Mouse (Mus musculus) heart, postnatal 4 days (tissue): ENCODE measurements at regions not wholly inside any gene's neighbourhood (a gene's known extent, or its start where the extent isn't known, plus 50 kb on each side); places are given as distances from the start of the nearest gene placed in this dataset.
A peak's percentile ranks its signal among the peaks of the same experiment; 100 is the strongest.

Experiments
- DNase-seq: peaks from one replicate; pipeline ENCODE4 v3.0.0; 2021

DNA sequence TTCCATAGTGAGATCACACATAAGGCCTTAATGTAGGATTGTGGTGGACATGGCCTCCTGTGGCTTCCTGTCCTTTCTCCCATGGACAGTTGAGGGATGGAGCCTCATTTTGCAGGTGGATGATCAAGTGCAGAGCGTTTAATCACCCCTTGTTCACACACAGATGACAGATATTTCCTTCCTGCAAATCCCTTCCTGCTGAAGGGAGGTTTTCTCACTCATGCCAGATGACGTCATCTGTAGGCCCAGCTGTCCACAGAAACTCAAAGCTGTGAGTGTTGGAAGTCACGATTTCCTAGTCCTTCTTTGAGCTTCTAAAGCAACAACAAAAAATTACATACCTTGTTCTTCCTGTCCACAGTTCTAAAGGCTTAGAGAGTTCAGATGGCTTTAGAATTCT is 1935.3 kb upstream of the Lrrc6 start:
- no peak for DNase-seq

DNA sequence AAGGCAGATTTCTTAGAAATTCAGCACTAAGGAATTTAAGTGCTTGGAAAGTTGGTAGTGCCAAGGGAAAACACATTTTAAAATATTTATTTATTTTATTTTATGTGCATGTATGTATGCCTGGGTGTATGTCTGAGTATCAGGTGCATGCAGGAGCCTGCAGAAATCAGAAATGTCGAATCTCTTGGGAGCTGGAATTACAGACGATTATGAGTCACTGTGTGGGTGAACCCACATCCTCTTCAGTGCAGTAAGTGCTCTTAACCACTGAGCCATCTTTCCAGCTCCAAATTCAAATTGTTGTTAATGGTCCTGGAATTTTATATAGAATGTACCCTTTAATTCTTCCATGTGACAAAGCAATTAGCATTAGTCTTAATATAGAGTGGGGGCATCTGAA is 1930.5 kb upstream of the Lrrc6 start:
- DNase-seq: no peak

DNA sequence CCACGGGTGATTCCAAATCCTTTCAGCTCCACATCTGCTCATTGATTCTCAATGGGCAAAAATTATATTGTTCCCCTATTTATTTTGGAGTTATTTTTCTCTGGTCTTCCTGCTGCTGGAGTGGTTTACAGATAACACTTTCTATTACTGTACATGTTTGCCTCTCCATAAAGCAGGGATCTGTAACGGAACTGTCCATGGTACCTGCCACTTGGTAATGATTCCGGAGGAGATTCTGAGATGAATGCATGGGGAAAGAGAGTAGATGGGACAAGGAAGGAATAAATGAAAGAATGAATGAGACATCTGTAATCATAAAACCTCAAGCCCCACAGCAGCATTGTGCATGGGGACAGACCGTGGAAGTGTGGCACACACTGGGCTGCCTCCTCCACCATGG is 1929.8 kb upstream of the Lrrc6 start:
- DNase-seq: peak; percentile 55

DNA sequence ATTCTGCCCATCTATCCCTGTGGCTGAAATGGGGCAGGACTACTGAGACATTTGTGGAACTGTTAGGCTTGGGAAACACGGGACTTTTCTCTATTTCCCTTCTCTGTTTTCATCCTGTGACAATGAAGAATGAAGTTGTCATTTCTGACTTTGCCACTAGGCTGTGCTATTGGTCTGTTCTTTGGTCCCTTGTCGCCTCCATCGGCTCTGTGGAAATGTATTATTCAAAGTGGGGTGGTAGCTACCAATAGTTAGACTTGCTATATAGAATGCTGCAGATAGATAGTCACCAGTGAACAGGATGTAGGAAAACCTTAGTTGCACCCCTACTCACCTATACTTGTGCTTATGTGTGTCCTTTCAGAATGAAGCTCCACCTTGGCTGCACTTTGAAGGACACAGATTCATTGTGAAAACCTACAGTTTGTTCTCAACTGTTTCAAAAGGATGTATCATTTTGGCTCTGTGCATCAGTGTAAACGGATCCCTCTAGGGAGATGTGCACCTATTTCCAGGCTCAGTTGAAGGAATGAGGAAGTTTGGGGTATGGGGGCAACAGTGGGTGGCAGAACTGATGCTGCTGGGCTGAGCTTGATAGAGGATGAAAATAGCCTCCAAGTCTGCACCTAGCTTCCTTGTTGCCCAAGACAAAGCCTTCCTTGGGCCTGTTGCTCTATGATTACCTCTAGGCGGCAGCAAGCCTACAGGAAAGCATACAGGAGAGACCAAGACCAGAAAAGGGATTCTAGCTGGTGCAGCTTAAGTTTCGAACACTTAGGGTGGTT is 1927.9 kb upstream of the Lrrc6 start:
- DNase-seq: peak; percentile 70

DNA sequence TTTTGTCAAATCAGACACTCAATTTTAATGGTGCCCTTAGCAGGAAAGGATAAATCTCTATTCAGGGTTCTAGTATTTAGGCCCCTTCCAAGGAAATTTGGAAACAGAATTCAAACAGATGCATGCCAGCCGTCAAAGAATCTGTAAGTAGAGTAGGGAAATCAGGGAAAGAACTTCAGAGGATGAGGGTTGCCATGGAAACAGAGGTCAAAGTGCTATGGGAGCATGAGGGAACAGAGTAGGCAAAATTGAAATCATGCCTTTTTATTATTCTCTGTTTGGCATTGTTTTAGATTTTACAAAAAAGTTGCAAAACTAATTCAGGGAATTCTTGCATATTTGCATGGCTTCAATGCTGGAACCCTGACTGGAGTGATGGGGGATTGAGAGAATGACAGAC is 1916.4 kb upstream of the Lrrc6 start:
- DNase-seq: no peak

DNA sequence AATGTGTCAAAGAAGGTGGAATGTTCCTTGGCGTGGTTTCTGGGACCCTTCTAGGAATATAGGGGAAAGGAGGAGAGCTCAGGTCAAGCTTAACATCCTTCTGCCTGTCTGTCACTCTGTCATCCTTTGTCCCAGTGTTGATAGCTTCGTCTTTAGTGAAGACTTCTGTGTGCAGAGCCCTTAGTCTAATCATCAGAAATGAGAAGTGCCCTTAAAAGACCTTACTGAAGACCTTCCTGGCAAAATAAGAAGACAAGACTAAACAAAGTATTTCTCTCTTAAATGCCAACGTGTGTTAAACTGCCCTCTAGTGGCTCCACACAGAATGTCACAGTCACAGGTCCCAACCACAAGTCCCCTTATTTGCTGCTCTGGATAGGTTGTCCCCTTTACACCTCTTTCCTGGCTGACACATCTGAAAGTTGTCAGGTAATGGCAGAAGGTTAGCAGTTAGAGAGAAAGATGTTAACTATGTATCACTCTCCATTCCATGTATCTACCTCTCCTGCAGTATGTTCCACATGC is 1914.8 kb upstream of the Lrrc6 start:
- peak; percentile 64 for DNase-seq

DNA sequence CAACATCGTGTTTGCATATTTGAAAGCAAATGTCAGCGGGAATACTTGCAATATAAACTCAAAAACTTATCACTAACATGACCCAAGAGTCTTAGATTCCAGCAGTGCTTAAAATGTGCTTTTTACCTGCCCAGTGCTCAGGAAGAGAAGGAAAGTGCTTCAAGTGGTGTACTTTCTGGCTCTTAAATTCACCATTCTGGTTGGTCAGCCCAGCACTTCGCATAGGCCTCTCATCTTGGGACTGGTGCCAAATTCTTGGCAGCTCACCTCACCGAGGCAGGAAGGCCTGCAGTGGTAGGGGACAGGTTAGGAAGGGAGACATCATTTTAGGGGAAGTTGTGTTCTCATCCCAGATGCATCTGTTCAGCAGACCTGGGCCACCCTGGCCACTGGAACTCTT is 1913.3 kb upstream of the Lrrc6 start:
- no peak for DNase-seq

DNA sequence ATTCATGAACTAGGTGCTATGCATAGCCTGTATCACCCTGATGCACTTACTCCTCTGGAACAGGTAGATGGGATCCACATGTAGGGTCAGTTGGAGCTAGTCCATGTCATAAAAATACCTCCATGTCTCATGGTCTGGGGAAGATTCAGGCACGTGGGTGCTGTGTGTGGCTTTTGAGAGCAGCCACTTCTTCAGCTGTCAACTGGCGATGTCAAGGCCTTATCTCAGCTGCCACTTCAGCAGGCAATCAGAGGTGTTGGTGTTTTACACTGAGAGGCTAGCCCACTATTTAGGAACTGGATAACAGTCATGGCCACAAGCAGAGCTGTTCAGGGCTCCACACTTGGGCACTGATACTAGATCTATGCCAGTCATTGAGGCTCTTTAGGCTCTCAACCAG is 1912.0 kb upstream of the Lrrc6 start:
- peak; percentile 25 for DNase-seq

DNA sequence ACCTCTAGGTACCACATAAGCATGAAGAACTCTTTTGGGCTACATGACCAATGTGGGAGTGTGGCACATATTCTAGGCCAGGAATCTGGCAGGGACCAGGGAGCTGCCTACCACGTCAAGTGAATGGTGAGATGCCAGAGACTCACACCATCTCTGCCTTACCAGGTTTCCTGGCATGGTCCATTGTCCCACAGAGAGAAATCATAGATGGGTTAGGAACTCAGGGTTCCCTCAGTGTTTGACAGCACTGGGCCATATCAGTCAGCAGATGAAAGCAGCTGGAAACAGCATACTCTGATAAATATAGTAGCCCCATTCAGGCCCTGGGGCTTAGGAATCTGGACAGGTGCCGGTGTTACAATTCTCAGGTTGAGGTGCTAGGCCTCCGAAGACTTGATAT is 1911.4 kb upstream of the Lrrc6 start:
- no peak for DNase-seq

DNA sequence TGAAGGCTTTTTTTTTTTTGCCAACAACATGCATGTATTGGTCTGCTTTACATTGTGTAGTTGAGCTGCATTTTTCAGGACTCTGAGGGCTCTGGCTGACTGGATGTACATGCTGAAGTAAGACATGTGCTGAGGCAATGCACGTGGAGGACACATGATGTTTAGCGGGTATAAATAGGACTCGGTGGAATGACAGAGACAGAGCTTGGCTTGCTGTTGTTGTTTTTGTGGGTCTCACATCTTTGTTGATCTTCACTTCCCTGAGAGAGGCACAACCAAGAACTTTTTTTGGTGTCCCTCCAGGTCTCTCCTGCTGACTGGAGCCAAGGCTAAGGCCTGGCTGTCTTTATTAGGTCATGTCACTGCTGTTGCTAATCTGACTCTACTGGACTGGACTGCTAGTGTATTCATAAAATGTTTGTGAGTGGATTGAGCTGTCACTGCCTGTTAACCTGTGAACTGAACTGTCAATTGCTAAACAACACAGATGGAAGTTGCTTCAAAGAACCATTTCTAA is 1902.9 kb upstream of the Lrrc6 start:
- DNase-seq: no peak

DNA sequence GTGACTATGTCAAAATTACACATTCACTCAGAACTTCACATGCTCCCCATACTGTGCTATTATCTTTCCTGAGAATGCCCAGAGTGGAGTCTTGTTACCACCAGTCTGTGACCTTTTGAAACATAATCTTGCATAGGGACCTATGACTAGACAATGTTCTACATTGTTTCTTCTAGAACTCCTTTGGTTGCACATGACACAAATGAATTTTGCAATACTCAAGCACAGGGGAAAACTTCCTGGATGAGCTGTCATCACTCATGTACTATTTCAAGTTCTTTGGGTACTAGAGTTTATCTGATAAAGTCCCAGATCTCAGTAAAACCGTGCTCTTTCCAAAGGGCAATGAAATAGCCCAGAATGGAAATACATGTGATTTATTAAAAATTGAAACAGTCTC is 1901.0 kb upstream of the Lrrc6 start:
- DNase-seq: no peak

DNA sequence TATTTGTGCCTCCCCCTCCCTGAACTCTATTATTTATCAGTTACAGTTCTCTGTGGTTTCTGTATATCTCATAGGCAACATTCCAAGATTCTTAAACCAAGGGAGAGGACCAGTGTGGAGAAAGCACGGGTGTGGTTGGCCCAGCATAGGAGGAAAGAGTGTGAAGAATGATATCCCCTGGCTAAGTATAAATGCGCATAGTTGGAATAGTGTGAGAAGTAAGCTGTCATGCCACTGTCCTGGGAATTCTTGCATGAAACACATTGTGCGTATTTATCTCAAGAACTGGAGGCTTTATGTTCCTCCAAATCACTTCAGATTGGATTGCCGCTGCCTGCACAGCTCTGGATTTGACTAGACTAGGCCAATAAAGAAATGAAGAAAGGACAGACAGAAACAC is 1900.3 kb upstream of the Lrrc6 start:
- DNase-seq: no peak

DNA sequence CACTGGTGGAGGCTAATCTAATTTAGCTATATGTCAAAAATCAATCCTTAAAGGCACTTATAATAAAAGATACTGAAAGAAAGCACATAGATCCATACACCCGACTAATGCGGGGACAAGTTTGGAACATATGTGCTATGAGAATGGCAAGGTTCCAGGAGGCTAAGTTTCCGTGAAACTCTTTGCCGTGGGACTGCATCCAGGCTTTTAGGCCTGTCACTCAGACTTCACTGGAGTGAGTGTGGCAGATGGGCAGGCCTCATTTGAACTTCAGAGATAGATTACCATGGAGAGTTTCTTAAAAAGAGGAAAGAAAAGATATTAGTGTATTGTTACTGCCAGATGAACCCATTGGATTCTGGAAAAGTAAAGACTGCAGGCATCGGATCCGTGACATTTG is 1895.9 kb upstream of the Lrrc6 start:
- no peak for DNase-seq

DNA sequence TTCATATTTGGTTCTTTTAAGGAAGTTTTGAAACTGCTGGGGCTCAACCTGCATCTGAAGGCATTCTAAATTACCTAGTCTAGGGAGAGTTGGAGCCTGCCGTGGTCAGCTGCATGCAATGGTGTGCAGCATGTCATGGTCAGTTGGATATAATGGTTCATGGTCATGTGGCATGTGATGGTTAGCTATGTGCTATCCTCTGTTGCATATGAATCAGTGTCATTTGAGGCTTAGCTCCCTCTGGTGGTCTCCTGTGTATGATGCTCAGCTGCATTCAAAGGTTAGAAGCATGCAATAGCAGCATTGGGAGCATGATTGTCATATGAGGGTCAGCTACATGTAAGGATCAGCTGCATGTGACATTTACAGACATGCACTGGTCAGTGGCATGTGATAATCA is 1894.0 kb upstream of the Lrrc6 start:
- DNase-seq: peak; percentile 28

DNA sequence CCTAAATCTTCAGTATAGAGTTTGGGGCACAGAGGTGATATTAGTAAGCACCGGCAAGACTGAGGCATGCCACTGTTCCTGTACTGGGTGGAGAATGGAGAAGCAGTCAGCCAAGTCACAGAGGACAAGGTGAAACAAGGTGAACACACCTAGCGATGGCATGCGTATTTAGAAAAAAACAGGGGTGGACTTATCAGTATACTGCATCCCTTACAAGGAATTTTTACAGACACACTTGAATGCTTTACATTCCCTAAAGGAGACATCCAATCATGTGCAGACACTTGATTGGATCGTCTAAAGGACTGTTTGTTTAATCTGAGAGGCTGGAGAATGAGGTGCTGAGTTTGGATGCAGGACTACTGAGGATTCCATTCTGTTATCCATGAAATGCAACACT is 1893.4 kb upstream of the Lrrc6 start:
- no peak for DNase-seq

DNA sequence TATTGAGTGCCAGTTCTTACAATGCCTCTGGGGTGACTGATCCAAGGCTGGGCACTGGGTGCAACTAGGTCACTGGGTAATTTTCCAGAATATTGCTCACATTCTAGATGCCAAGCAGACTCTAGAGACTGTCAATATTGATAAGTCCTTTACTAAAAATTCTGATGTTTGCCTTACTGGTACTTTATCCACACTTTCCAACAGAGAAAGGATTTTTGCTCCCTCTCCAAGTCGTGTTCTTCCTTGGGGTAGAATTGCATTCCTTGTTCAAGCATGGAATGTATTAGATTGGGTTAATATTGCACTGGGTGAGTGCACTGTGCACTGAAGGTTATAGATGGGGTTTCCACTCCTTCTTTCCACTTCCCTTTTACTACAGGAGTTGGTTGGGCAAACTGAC is 1891.0 kb upstream of the Lrrc6 start:
- DNase-seq: no peak

DNA sequence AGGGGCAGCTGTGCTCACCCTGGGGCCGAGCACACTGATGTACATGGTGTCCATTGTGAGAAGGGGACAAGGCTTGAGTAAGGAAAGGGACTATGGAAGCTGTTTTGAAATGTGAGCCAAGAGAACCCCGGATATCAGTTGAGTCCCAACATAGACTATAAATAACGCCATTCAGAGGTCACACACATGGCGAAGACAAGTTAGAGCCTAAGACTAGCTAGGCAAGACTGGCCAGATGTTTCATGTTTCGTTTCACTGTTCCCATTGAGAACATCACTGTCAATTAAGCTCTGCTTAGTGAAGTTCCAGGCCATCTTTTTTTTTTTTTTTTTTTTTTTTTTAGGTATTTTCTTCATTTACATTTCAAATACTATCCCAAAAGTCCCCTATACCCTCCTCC is 1889.1 kb upstream of the Lrrc6 start:
- no peak for DNase-seq

DNA sequence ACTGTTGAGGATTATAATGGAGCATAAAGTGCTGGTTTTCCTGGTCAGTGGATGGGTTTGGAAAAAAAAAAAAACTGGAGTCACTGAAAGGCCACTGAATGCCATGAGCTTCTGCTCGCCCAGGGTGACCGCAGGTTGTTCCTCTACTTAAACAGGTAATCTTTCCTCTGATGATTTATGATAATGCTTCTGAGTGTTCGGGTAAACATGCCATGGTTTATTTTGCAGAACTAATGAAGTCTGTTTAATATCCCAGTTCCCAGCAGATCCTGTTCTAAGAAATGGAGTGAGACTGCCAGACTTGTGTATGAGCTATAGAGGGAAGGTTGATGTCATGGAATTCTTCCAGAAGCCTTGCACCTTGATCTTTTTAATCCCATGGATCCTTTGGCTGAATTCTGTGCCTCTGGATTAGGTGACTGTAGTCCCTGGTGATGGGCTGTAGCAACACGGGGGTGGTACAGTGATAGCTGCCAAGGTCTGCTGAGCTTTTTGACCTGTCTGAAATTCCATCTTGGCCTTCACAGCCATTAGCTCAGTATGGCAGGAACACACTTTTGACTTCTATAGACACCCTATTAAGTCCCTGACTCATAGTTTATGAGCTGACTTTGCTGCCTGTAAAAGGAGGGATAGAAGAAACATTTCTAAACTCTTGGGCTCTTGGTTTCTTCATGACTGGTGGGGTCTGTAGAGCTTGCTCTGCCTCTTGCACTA is 1886.8 kb upstream of the Lrrc6 start:
- no peak for DNase-seq

DNA sequence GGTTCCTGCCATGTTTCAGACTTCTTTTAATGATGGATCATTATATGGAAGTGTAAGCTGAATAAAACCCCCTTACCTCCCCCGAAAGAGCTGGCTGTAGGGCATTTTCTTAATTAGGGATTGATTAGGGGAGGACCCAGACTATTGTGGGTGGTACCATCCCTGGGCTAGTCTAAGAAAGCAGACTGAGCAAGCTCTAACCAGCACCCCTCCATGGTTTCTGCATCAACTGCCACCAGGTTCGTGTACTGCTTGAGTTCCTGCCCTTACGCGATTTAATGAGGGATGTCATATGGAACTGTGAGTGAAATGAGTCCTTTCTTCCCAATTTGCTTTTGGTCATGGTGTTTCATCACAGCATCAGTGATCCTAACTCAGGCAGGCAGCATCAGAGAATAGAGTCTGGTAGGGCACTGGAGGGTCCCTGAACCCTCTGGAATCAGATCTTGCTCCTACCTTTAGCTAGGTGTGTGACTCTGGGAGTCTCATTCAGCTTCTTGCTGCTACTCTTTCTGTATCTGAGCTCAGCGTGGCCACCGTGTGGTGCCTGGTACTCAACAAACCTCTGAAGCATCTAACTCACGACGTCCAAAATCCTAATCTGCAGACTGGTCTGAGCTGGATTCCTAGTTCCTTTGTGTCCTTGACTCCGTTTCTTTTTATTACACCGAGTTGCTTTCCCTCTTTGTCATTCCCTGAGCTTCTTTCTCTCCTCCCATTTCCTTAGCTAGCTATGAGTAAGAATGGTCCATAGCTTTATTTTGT is 1884.0 kb upstream of the Lrrc6 start:
- no peak for DNase-seq

DNA sequence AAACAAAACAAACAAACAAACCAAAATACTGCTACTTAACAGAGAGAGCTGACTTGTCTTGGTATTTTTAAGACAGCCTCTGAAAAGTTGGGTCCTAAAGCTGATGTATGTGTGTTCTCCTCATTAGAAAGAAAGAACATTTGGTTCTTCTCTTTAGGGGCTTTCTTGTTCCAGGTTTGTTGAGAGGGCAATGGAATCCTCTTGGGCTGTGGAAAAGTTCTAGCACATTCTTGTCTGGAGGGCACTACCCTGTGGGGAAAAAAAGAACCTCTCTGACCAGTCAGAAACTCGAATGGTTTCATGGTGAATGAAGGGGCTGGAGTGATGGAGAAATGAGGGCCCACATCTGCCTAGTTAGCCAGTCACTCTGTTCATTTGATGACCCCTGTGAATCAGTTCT is 1874.5 kb upstream of the Lrrc6 start:
- DNase-seq: no peak

DNA sequence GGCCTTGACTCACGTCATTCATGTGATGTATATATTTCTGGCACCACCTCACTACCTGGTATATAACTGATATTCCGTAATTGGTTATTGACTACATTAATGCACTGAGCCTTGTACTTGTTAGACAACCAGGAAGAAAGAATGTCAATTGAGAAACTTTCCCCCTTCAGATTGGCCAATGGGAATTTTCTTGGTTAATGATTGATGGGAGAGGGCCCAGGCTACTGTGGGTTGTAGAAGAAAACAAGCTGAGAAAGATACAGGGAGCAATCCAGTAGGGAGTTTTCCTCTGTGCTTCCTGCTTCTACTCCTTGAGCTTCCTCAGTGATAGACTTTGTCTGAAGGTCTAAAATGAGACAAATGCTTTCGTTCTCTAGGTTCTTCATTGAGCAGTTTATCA is 1866.1 kb upstream of the Lrrc6 start:
- DNase-seq: no peak

DNA sequence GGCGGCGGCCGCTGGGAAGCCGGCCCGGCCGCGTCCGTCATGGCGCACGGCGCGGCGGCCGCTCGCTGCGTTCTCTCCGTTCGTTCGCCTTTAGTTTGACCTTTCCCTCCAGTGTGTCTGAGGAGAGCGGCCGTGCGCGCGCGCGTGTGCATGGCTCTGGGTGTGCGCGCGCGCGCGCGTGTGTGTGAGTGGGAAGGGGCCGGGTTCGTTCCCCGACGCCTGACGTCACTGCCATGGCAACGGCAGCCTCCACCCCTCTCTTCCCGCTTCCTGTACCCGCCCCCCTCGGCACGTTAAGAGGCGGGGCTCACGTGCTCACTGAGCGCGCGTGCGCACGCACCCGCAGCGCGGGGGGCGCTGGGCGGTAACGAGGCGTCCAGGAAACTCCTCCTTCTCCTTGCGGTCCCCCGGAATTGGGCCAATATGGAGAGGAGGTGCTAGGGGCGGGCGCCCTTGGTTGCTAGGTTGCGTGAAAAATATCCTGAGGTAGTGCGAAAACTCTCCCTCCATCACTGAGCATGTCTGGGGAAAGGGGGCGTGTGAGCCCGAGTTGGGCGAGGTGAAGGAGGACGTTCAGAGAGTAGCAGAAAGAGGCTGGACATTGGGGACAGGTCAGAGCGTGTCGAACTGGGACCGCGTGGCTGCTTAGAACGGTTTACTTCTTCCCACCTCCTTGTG is 1862.5 kb upstream of the Lrrc6 start:
- DNase-seq: peak; percentile 99
